Mouse (Mus musculus): ENCODE measurements around the gene Cpt1b. TPM values are rescaled to one million over a fixed set of nuclear protein-coding genes. Genes with fewer than 3 reads are reported as not detected.

Cpt1b gene
- total RNA-seq, 2 experiments from 2014 or later, result 1.3 to 1.6 TPM

Other genes starting within 250 kb of the Cpt1b start
- gene Plxnb2, start 245.1 kb downstream of the Cpt1b start, total RNA-seq (2021), result 10 to 100 TPM; 43.4 to 44.9 TPM
- 10 to 100 TPM; 44.8 to 47.0 TPM for gene Dennd6b, start 229.4 kb downstream of the Cpt1b start, total RNA-seq (2021)
- 100 to 1,000 TPM; 148 to 149 TPM for gene Ppp6r2, start 214.3 kb downstream of the Cpt1b start, total RNA-seq (2021)
- gene Sbf1, start 110.6 kb downstream of the Cpt1b start, total RNA-seq (2021), result 100 to 1,000 TPM; 205 to 212 TPM
- not detected for gene Adm2, start 103.1 kb downstream of the Cpt1b start, total RNA-seq (2021)
- gene Miox, start 91.5 kb downstream of the Cpt1b start, total RNA-seq (2021), result not detected
- 10 to 100 TPM; 21.0 to 21.8 TPM for gene Lmf2, start 70.2 kb downstream of the Cpt1b start, total RNA-seq (2021)
- gene Ncaph2, start 70.1 kb downstream of the Cpt1b start, total RNA-seq (2021), result 10 to 100 TPM; 96.1 to 97.4 TPM
- 10 to 100 TPM; 25.3 to 26.8 TPM for gene Sco2, start 52.0 kb downstream of the Cpt1b start, total RNA-seq (2021)
- gene Tymp, start 48.8 kb downstream of the Cpt1b start, total RNA-seq (2021), result 1 to 10 TPM; 1.3 to 1.6 TPM
- under 1 TPM; 0.57 to 0.80 TPM for gene Odf3b, start 46.6 kb downstream of the Cpt1b start, total RNA-seq (2021)
- under 1 TPM; 0.30 to 0.34 TPM for gene Klhdc7b, start 40.9 kb downstream of the Cpt1b start, total RNA-seq (2021)
- under 1 TPM in 1 of 2 experiments, not detected in 1; 0.87 TPM for gene Syce3, start 15.4 kb downstream of the Cpt1b start, total RNA-seq (2021)
- 1 to 10 TPM; 1.9 to 2.1 TPM for gene C730034F03Rik, start 3.7 kb upstream of the Cpt1b start, total RNA-seq (2021)
- gene Gm44502, start 3.8 kb upstream of the Cpt1b start, total RNA-seq (2021), result under 1 TPM in 1 of 2 experiments, not detected in 1; 0.80 TPM
- 10 to 100 TPM; 35.4 to 39.7 TPM for gene Chkb, start 4.0 kb upstream of the Cpt1b start, total RNA-seq (2021)
- gene Mapk8ip2, start 28.1 kb upstream of the Cpt1b start, total RNA-seq (2021), result 100 to 1,000 TPM; 201 to 242 TPM
- gene Arsa, start 51.6 kb upstream of the Cpt1b start, total RNA-seq (2021), result 10 to 100 TPM; 30.4 to 32.5 TPM
- 100 to 1,000 TPM; 210 to 243 TPM for gene Shank3, start 73.8 kb upstream of the Cpt1b start, total RNA-seq (2021)
- gene Acr, start 142.5 kb upstream of the Cpt1b start, total RNA-seq (2021), result 1 to 10 TPM; 1.1 to 1.5 TPM
- 10 to 100 TPM; 36.9 to 37.1 TPM for gene Rabl2, start 166.1 kb upstream of the Cpt1b start, total RNA-seq (2021)